Mouse (Mus musculus) gastrocnemius, postnatal 36 days (tissue): ENCODE data around the gene Ano8. TPM values are rescaled to one million over a fixed set of nuclear protein-coding genes. Genes with fewer than 3 reads are reported as not detected.
"Not testable (repeated sequence)": the region's sequence is repeated elsewhere in the genome, so short reads cannot be mapped to it uniquely, and the experiment has no call there.

Experiments
- DNase-seq, 2 experiments: peaks; one replicate each; pipeline ENCODE4 v3.0.0; 2022
- intact Hi-C: fragments of 180-260 bp; cut with DNase I; formaldehyde crosslinking; loops from one replicate; pipeline ENCODE4 v1.15.1; 2025
- total RNA-seq, 2 experiments: library from RNA; stranded (reverse); gene quantifications; 2 replicates each; pipeline ENCODE4 v1.2.3; 2021

Gene Ano8
- total RNA-seq, 2 experiments from 2014 or later = 13.8 to 16.0 TPM

GRCm38 (mm10) chr8:71457659-71458270 lies 28.0 kb downstream of the Ano8 start:
- DNase-seq = peak in 1 of 2 experiments; percentile 10

DNA sequence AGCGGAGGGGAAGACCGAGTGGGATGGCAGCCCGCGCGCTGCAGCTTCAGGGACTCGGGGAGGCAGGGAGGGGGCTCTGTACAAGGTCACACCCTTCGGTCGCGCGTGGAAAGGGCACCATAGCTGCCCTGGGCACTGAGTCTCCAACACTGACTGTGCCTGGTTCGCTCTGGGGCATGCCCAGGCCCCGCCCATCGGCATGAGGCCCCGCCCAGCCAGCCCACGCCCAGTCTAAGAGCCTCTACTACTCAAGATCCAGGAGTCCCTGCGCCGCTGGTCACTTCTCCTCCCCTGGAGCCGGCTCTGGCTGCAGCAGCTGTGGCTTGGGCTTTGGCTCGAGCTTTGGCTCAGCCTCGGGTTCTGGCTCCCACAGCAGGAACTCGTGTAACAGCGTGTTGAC lies 28.9 kb downstream of the Ano8 start:
- intact Hi-C loops = no loop called here
- peak in 1 of 2 experiments; percentile 17 for DNase-seq

More at GRCm38 (mm10) chr8:71457659-71458270, 28.0 kb downstream of the Ano8 start:
- intact Hi-C loops = no loop called here

DNA sequence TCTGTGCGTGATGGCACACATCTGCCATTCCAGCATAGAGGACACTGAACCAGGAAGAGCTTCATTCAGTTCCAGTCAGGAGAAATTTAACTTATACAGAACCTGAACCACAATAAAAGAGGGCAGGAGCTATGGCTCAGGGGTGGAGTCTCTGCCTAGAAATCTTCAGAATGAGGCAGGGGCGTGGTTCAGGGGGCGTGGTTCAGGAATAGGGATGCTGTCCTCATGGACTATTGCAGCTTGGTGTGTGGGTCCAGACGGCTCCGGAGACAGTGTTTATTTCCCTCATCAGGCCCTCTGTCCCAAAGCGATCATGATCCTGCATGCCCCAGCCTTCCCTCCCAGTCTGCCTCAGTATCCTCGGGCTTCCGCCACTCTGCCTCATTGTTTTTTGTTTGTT lies 31.1 kb downstream of the Ano8 start:
- no peak for DNase-seq
- intact Hi-C loops = no loop called here

DNA sequence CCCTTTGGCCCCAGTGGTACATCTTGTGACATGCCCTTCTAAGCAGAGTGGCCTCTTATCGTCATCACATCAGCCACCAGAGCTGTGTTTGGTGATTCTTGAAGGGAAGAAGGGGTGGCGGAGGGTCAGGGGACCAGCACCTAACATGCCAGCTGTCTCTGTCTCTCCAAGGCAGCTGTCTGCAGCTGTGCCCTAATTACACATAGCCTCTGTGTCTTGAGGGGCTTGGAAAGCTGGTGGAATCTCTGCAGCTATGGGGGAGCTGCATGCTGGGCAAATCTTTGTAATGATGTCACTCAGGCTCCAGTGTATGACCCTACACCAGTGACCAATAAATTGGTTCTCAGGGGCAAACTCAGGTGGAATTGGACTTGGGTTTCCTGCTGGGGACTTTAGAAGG lies 33.1 kb downstream of the Ano8 start:
- intact Hi-C loops = no loop called here
- DNase-seq = peak in 1 of 2 experiments; percentile 7

- peak in 1 of 2 experiments; percentile 11 for DNase-seq
- intact Hi-C loops = no loop called here
Observed at GRCm38 (mm10) chr8:71451777-71452176, 34.0 kb downstream of the Ano8 start.

GRCm38 (mm10) chr8:71451337-71451736 lies 34.4 kb downstream of the Ano8 start:
- intact Hi-C loops = no loop called here

DNA sequence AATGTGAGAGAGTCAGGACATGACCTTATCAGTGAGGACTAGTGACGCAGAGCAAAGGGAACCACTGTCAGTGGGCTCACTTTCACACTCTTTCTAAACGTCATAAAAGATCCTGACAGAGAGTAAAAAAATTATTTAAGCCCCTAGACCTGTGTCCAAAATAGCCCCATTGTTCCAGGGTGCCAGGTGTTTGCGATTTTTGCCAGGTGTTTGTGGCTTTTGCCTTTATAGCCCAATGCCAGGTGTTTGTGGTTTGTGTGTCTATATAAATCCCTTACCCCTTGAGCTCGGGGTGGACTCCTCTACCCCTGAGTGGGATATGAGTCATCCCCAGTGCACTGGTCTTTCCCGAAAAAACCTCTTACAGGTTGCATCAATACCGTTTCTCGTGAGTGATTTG lies 40.7 kb downstream of the Ano8 start:
- intact Hi-C loops = no loop called here
- no peak for DNase-seq

More at GRCm38 (mm10) chr8:71451337-71451736, 34.4 kb downstream of the Ano8 start:
- peak in 1 of 2 experiments; percentile 4 for DNase-seq

GRCm38 (mm10) chr8:71441404-71441803 lies 44.4 kb downstream of the Ano8 start:
- DNase-seq = no peak
- intact Hi-C loops = loop anchor here (2.0 to 5.0 kb wide), 2 partner anchors 79 to 221 kb away; no protein-coding TSS in a partner anchor

GRCm38 (mm10) chr8:71437041-71437440 lies 48.7 kb downstream of the Ano8 start:
- DNase-seq = no peak
- intact Hi-C loops = no loop called here

GRCm38 (mm10) chr8:71432935-71433334 lies 52.8 kb downstream of the Ano8 start:
- intact Hi-C loops, DNase-seq: not testable (repeated sequence)

Other genes with a start within 250 kb of the Ano8 start
- gene Myo9b, start 213.2 kb downstream of the Ano8 start, total RNA-seq = 1 to 10 TPM; 8.8 to 9.3 TPM
- 1 to 10 TPM; 5.3 to 6.3 TPM for gene Haus8, start 213.0 kb downstream of the Ano8 start, total RNA-seq
- gene Use1, start 119.1 kb downstream of the Ano8 start, total RNA-seq = 10 to 100 TPM; 75.4 to 96.2 TPM
- 1 to 10 TPM; 5.1 to 7.5 TPM for gene Ocel1, start 114.7 kb downstream of the Ano8 start, total RNA-seq
- 10 to 100 TPM; 20.9 to 21.5 TPM for gene Nr2f6, start 104.0 kb downstream of the Ano8 start, total RNA-seq
- 1 to 10 TPM; 6.4 to 8.1 TPM for gene Ushbp1, start 90.2 kb downstream of the Ano8 start, total RNA-seq
- 10 to 100 TPM; 60.1 to 68.3 TPM for gene Babam1, start 89.1 kb downstream of the Ano8 start, total RNA-seq
- gene Ankle1, start 80.0 kb downstream of the Ano8 start, total RNA-seq = under 1 TPM; 0.12 to 0.46 TPM
- gene Abhd8, start 22.3 kb downstream of the Ano8 start, total RNA-seq = 10 to 100 TPM; 19.3 to 26.9 TPM
- gene Mrpl34, start 21.0 kb downstream of the Ano8 start, total RNA-seq = 10 to 100 TPM; 66.7 to 67.1 TPM
- 10 to 100 TPM; 20.4 to 27.6 TPM for gene Dda1, start 16.8 kb downstream of the Ano8 start, total RNA-seq
- 10 to 100 TPM in 1 of 2 experiments, 1 to 10 TPM in 1; 8.0 to 10.5 TPM for gene Gtpbp3, start 2.1 kb upstream of the Ano8 start, total RNA-seq
- 1 to 10 TPM; 5.6 to 9.3 TPM for gene Plvap, start 25.8 kb upstream of the Ano8 start, total RNA-seq
- not detected for gene Ccdc194, start 39.7 kb upstream of the Ano8 start, total RNA-seq
- 1 to 10 TPM; 7.6 to 9.9 TPM for gene Bst2, start 51.5 kb upstream of the Ano8 start, total RNA-seq
- 10 to 100 TPM; 20.8 to 24.8 TPM for gene Mvb12a, start 57.0 kb upstream of the Ano8 start, total RNA-seq
- under 1 TPM in 1 of 2 experiments, not detected in 1; 0.15 TPM for gene Tmem221, start 72.9 kb upstream of the Ano8 start, total RNA-seq
- under 1 TPM; 0.10 TPM for gene Nxnl1, start 80.6 kb upstream of the Ano8 start, total RNA-seq
- gene Slc27a1, start 82.9 kb upstream of the Ano8 start, total RNA-seq = 10 to 100 TPM; 55.9 to 77.1 TPM
- gene Pgls, start 106.2 kb upstream of the Ano8 start, total RNA-seq = 10 to 100 TPM; 25.6 to 26.1 TPM
- under 1 TPM; 0.71 to 0.76 TPM for gene Fam129c, start 111.7 kb upstream of the Ano8 start, total RNA-seq
- gene Colgalt1, start 125.0 kb upstream of the Ano8 start, total RNA-seq = 10 to 100 TPM; 33.0 to 35.6 TPM
- gene Unc13a, start 185.8 kb upstream of the Ano8 start, total RNA-seq = not detected
- 1 to 10 TPM; 1.8 TPM for gene Jak3, start 190.3 kb upstream of the Ano8 start, total RNA-seq
- 1 to 10 TPM; 1.0 to 1.2 TPM for gene Insl3, start 203.3 kb upstream of the Ano8 start, total RNA-seq
- gene B3gnt3, start 215.8 kb upstream of the Ano8 start, total RNA-seq = 1 to 10 TPM; 2.1 to 2.6 TPM
- 1 to 10 TPM in 1 of 2 experiments, not detected in 1; 1.4 TPM for gene Fcho1, start 239.8 kb upstream of the Ano8 start, total RNA-seq